Mouse (Mus musculus) cerebellum, postnatal 4 days (tissue): ENCODE measurements around the gene Exoc3l.

Source experiments
- DNase-seq, 2 experiments: peaks; one replicate each; pipeline ENCODE4 v3.0.0; 2022; ENCODE audit warnings: low spot score in 2 of 2, mixed read lengths in 1 of 2

Gene Exoc3l

GRCm38 (mm10) chr8:105313622-105314402 lies 17.9 kb upstream of the Exoc3l start:
- DNase-seq, result no peak

- no peak for DNase-seq
These were observed 17.1 kb upstream of the Exoc3l start for GRCm38 (mm10) chr8:105312891-105313481.

- DNase-seq, result no peak
These were observed 15.8 kb upstream of the Exoc3l start for GRCm38 (mm10) chr8:105311718-105312117.

- DNase-seq, result no peak
These were observed 14.2 kb upstream of the Exoc3l start for GRCm38 (mm10) chr8:105310118-105310517.

- DNase-seq, result no peak
These were observed 13.4 kb upstream of the Exoc3l start for GRCm38 (mm10) chr8:105309142-105309847.

- no peak for DNase-seq
These were observed 12.5 kb upstream of the Exoc3l start for GRCm38 (mm10) chr8:105308428-105308827.

GRCm38 (mm10) chr8:105307670-105308069 lies 11.8 kb upstream of the Exoc3l start:
- no peak for DNase-seq

- DNase-seq, result no peak
These were observed 10.3 kb upstream of the Exoc3l start for GRCm38 (mm10) chr8:105306146-105306691.

- DNase-seq, result peak in 1 of 2 experiments; percentile 57
These were observed 9.6 kb upstream of the Exoc3l start, which contains the start of gene Elmo3 for GRCm38 (mm10) chr8:105305211-105306145. Gene Elmo3, plus strand, starts transcription at chr8:105305601.

GRCm38 (mm10) chr8:105304325-105305210 lies 8.7 kb upstream of the Exoc3l start:
- no peak for DNase-seq

- DNase-seq, result no peak
These were observed 8.0 kb upstream of the Exoc3l start for GRCm38 (mm10) chr8:105303874-105304273.

- no peak for DNase-seq
These were observed 7.5 kb upstream of the Exoc3l start for GRCm38 (mm10) chr8:105303396-105303795.

- no peak for DNase-seq
These were observed 4.1 kb upstream of the Exoc3l start for GRCm38 (mm10) chr8:105299962-105300361.

- no peak for DNase-seq
These were observed 2.7 kb upstream of the Exoc3l start for GRCm38 (mm10) chr8:105298351-105299252.

GRCm38 (mm10) chr8:105297511-105298192 lies 1.8 kb upstream of the Exoc3l start, which contains the start of gene E2f4:
Gene E2f4, plus strand, starts transcription at chr8:105297663.
- peak; percentile 84 to 90 for DNase-seq

- DNase-seq, result no peak
These were observed 645 bp downstream of the Exoc3l start for GRCm38 (mm10) chr8:105295256-105295655.

- DNase-seq, result no peak
These were observed 1.1 kb downstream of the Exoc3l start for GRCm38 (mm10) chr8:105294776-105295175.

- peak in 1 of 2 experiments; percentile 49 for DNase-seq
These were observed 2.5 kb downstream of the Exoc3l start for GRCm38 (mm10) chr8:105293405-105293804.
